Mouse (Mus musculus) cerebral cortex, adult 2 months (tissue): ENCODE measurements around the gene Slc37a3.

Experiments
- WGBS: fragments of 180-500 bp; shearing (Covaris S2); methylation state at CpG from one replicate; pipeline ENCODE4 v1.1.7; 2018; 5-methylcytosine and 5-hydroxymethylcytosine counted together

Slc37a3 gene

GRCm38 (mm10) chr6:39317854-39318630 lies 59.4 kb downstream of the Slc37a3 start:
- 50% methylated on average over 10 of the region's 10 CpGs for WGBS

- WGBS, result 93% methylated on average over 6 of the region's 6 CpGs
Observed at GRCm38 (mm10) chr6:39316089-39316488, 61.4 kb downstream of the Slc37a3 start.

- WGBS, result 82% methylated on average over 12 of the region's 12 CpGs
Observed at GRCm38 (mm10) chr6:39314461-39314860, 63.0 kb downstream of the Slc37a3 start.

GRCm38 (mm10) chr6:39311786-39312185 lies 65.7 kb downstream of the Slc37a3 start:
- WGBS, result 85% methylated on average over 3 of the region's 3 CpGs

- WGBS, result 72% methylated on average over 6 of the region's 6 CpGs
Observed at GRCm38 (mm10) chr6:39304371-39304874, 73.1 kb downstream of the Slc37a3 start.

GRCm38 (mm10) chr6:39301484-39301883 lies 76.0 kb downstream of the Slc37a3 start:
- WGBS, result 90% methylated on average over 3 of the region's 3 CpGs

- 92% methylated on average over 6 of the region's 6 CpGs for WGBS
Observed at GRCm38 (mm10) chr6:39297079-39297478, 80.4 kb downstream of the Slc37a3 start.

GRCm38 (mm10) chr6:39296474-39296873 lies 81.0 kb downstream of the Slc37a3 start:
- 75% methylated on average over 4 of the region's 4 CpGs for WGBS

GRCm38 (mm10) chr6:39295727-39296411 lies 81.6 kb downstream of the Slc37a3 start:
- WGBS, result 58% methylated on average over 14 of the region's 14 CpGs

GRCm38 (mm10) chr6:39289721-39290120 lies 87.8 kb downstream of the Slc37a3 start:
- 81% methylated on average over 7 of the region's 7 CpGs for WGBS

- 85% methylated on average over 3 of the region's 3 CpGs for WGBS
Observed at GRCm38 (mm10) chr6:39287782-39288181, 89.7 kb downstream of the Slc37a3 start.

GRCm38 (mm10) chr6:39286732-39287083 lies 90.8 kb downstream of the Slc37a3 start:
- 64% methylated on average over 5 of the region's 5 CpGs for WGBS

GRCm38 (mm10) chr6:39286053-39286731 lies 91.3 kb downstream of the Slc37a3 start:
- 61% methylated on average over 6 of the region's 9 CpGs for WGBS

- WGBS, result 96% methylated on average over 3 of the region's 3 CpGs
Observed at GRCm38 (mm10) chr6:39284836-39285235, 92.6 kb downstream of the Slc37a3 start.
